Mouse (Mus musculus) thymus, adult 2 months (tissue): Measurements from ENCODE around the gene Meis1.

Experiments used
- CTCF ChIP-seq: fragments of 200-500 bp; IDR thresholded peaks from 2 replicates; pipeline ENCODE4 v1.5.1; 2012; ENCODE audit warnings: mild to moderate bottlenecking, control low read depth, low read length, moderate library complexity, borderline replicate concordance; ENCODE audit not compliant: control insufficient read depth, poor library complexity, insufficient read depth; ENCODE audit errors: extremely low read depth
- POLR2A ChIP-seq: fragments of 200-500 bp; IDR thresholded peaks from 2 replicates; pipeline ENCODE4 v1.6.1; 2012; ENCODE audit warnings: mild to moderate bottlenecking, low read length, control low read depth, moderate library complexity; ENCODE audit not compliant: control insufficient read depth, poor library complexity, insufficient read depth; ENCODE audit errors: extremely low read depth

DNA sequence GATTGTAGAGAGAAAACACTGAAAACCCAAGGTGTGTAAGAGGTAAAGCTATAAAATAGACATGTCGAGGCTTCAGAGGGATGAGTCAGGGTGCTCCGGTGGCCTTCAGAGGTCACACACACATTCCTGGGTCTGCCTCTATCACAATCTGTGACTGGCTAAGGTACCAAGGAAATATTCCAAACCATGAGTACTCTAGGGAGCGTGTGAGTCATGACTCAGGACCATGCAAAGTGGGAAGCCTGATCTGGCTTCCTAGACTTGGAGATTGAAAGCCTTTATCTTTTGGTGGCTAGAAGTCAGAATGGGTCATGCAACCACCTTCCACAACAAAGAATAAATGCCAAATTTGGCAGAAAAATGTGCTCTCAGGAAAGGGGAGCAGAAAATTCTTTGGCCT lies 98.1 kb downstream of the Meis1 start:
- TF ChIP-seq CTCF (no peak), POLR2A (no peak)
